Mouse (Mus musculus) liver, postnatal 0 days (tissue): ENCODE results near the gene Apbb1ip.

Experiments
- CTCF ChIP-seq: sonication (generic); IDR thresholded peaks from 2 replicates; pipeline ENCODE4 v1.5.1; 2016; ENCODE audit warnings: antibody characterized with exemption, low read depth
- EP300 ChIP-seq: IDR thresholded peaks from 2 replicates; pipeline ENCODE4 v1.6.1; 2016; ENCODE audit warnings: antibody characterized with exemption, low read depth, mild to moderate bottlenecking

DNA sequence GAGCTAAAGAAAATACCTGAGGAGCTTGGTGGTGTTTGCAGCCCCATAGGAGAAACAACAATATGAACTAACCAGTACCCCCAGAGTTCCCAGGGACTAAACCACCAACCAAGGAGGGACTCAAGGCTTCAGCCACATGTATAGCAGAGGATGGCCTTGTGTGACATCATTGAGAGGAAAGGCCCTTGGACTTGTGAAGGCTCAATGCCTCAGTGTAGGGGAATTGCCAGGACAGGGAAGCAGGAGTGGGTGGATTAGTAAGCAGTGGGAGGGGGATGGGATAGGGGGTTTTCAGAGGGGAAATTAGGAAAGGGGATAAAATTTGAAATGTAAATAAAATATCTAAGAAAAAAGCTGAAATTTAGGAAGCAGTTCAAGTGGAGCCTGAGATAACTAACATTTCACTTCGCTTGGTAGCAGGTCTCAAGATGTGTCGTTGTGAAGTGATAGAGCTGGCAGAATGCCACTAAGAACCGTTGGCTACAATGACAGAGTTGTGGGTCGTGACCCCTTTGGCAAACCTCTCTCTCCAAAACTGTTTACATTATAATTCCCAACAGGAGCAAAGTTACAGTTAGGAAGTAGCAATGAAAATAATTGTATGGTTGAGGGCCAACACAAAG, 7.6 kb downstream of the Apbb1ip start:
- TF ChIP-seq CTCF = no peak
- TF ChIP-seq EP300 = no peak
